9 mouse cellular contexts compared by ENCODE assay signal in genomic region chr3:101274041-101274770, GRCm38 (mm10). TPM values are rescaled to one million over a fixed set of nuclear protein-coding genes. Genes with fewer than 3 reads are reported as not detected.
DNase-seq lines count a peak whose midpoint lies in the region; ATAC-seq and TF ChIP-seq lines count a peak whose summit lies in the region.
"Had no signal": no experiment of that assay in that cellular context is flagged by ENCODE, and none has a peak within 500 bp of the region (broad histone marks: within the 10 kb centered on the region; RNA-seq: fewer than 3 reads in every experiment).

No protein-coding gene starts in this region.

- H3K36me3 ChIP-seq in hindbrain, embryonic 15.5 days: no peaks in the 10 kb centered on the region
- H3K36me3 ChIP-seq in hindbrain, embryonic 13.5 days: no peaks in the 10 kb centered on the region
- H3K36me3 ChIP-seq in spleen, adult 2 months (ENCODE audit: control insufficient read depth, insufficient read depth, low read length): peaks cover 25% of the 10 kb centered on the region
- H3K36me3 ChIP-seq: limb, embryonic 12.5 days; midbrain, embryonic 15.5 days had no signal

- DNase-seq in spleen, adult 2 months (ENCODE audit: low read depth in 1 of 2, low spot score in 2 of 2): no peak
- no peak for DNase-seq in spleen, adult 12 weeks (ENCODE audit: low spot score)
- peak; percentile 44 to 65 for DNase-seq in heart, postnatal 10 days
- DNase-seq in thymus, postnatal 4 days: peak; percentile 52
- DNase-seq in spleen, postnatal 36 days (ENCODE audit: low spot score in 2 of 2): no peak

- no peak overlapping the region for H3K4me2 ChIP-seq in hindbrain, embryonic 15.5 days
- no peak overlapping the region for H3K4me2 ChIP-seq in hindbrain, embryonic 13.5 days
- H3K4me2 ChIP-seq: limb, embryonic 12.5 days; midbrain, embryonic 15.5 days had no signal

- TF ChIP-seq CTCF in spleen, adult 2 months (IDR thresholded peaks at IDR 0.05; ENCODE audit: extremely low read depth, insufficient read depth, insufficient read length, insufficient replicate concordance): no peak

- no peaks in the 10 kb centered on the region for H3K27me3 ChIP-seq in hindbrain, embryonic 15.5 days
- no peaks in the 10 kb centered on the region for H3K27me3 ChIP-seq in hindbrain, embryonic 13.5 days
- H3K27me3 ChIP-seq in spleen, adult 2 months (ENCODE audit: control insufficient read depth, insufficient read depth, low read length): no peaks in the 10 kb centered on the region
- H3K27me3 ChIP-seq: limb, embryonic 12.5 days; midbrain, embryonic 15.5 days had no signal

- no peaks in the 10 kb centered on the region for H3K9me3 ChIP-seq in hindbrain, embryonic 15.5 days
- H3K9me3 ChIP-seq in hindbrain, embryonic 13.5 days: no peaks in the 10 kb centered on the region
- H3K9me3 ChIP-seq: midbrain, embryonic 15.5 days had no signal

- no peak overlapping the region for H3K27ac ChIP-seq in hindbrain, embryonic 15.5 days (replicated peaks)
- no peak overlapping the region for H3K27ac ChIP-seq in hindbrain, embryonic 13.5 days
- H3K27ac ChIP-seq in spleen, adult 2 months (ENCODE audit: insufficient read depth, low read length): peak overlapping the region; percentile 85
- H3K27ac ChIP-seq: limb, embryonic 12.5 days; midbrain, embryonic 15.5 days had no signal

- WGBS in hindbrain, embryonic 15.5 days: 80% methylated on average over 12 of the region's 12 CpGs
- WGBS in hindbrain, embryonic 13.5 days: 84% methylated on average over 12 of the region's 12 CpGs
- WGBS in spleen, adult 2 months: 68% methylated on average over 12 of the region's 12 CpGs

- H3K4me3 ChIP-seq in hindbrain, embryonic 15.5 days: no peak overlapping the region
- H3K4me3 ChIP-seq in hindbrain, embryonic 13.5 days: no peak overlapping the region
- H3K4me3 ChIP-seq in spleen, adult 2 months (ENCODE audit: extremely low read depth, insufficient read depth, insufficient read length): no peak overlapping the region
- H3K4me3 ChIP-seq: limb, embryonic 12.5 days; midbrain, embryonic 15.5 days had no signal

- no peak overlapping the region for H3K9ac ChIP-seq in hindbrain, embryonic 15.5 days
- no peak overlapping the region for H3K9ac ChIP-seq in hindbrain, embryonic 13.5 days
- H3K9ac ChIP-seq: limb, embryonic 12.5 days; midbrain, embryonic 15.5 days had no signal

- 0 out of 2 replicates have a peak, but pooled peaks cover 3% of the 10 kb centered on the region for H3K4me1 ChIP-seq in hindbrain, embryonic 15.5 days (replicated peaks)
- peaks cover 9% of the 10 kb centered on the region for H3K4me1 ChIP-seq in hindbrain, embryonic 13.5 days (replicated peaks)
- peaks cover 51% of the 10 kb centered on the region for H3K4me1 ChIP-seq in spleen, adult 2 months (ENCODE audit: control insufficient read depth, insufficient read depth, insufficient read length)
- H3K4me1 ChIP-seq: limb, embryonic 12.5 days had no signal

- no peak for TF ChIP-seq POLR2A in spleen, adult 2 months (IDR thresholded peaks at IDR 0.05; ENCODE audit: low read depth, low read length)

- 0 out of 2 replicates have a peak, but pooled peaks have one; percentile 51 for ATAC-seq in hindbrain, embryonic 15.5 days (ENCODE audit: low FRiP score, low read depth)
- ATAC-seq in hindbrain, embryonic 13.5 days (ENCODE audit: low FRiP score): no peak
- ATAC-seq: midbrain, embryonic 15.5 days had no signal

- intact Hi-C loops in heart, postnatal 10 days (cut with DNase I): no loop called here

RNA-seq across cellular contexts. Expression of gene Cd2, which starts 13.5 kb away (rescaled TPM):
- not detected in 2 replicates for polyA plus RNA-seq in hindbrain, embryonic 15.5 days (2015; fragmentation: Nextera tagmentation; extraction: Ambion mirVana)
- 0.17 TPM in 1 of 2 replicates, not detected in the other for polyA plus RNA-seq in hindbrain, embryonic 13.5 days (2015; fragmentation: Nextera tagmentation; extraction: Ambion mirVana)
- 38.2 and 50.2 TPM in 2 replicates for polyA plus RNA-seq in spleen, adult 2 months (2012; rRNA removed)
- total RNA-seq in heart, postnatal 10 days (2021): 1 to 10 TPM; 1.3 to 1.4 TPM
- polyA plus RNA-seq: limb, embryonic 12.5 days; midbrain, embryonic 15.5 days had no signal

Comparison
In these comparisons a context has a peak if more than half of its experiments do, and no peak if none do; other contexts are left out.
1. DNase-seq: peak in heart, postnatal 10 days (2 of 2) and thymus, postnatal 4 days (single experiment); none in spleen, adult 2 months (0 of 2), spleen, adult 12 weeks (single experiment) and spleen, postnatal 36 days (0 of 2).
2. RNA of gene Cd2, which starts 13.5 kb away (polyA plus RNA-seq): 38.2 to 50.2 TPM in spleen, adult 2 months; not detected in hindbrain, embryonic 15.5 days and 0.17 TPM in hindbrain, embryonic 13.5 days; every median in the first group is over 10 times any median in the second.